ENCODE assay signal across 23 mouse cellular contexts in the genomic region with DNA sequence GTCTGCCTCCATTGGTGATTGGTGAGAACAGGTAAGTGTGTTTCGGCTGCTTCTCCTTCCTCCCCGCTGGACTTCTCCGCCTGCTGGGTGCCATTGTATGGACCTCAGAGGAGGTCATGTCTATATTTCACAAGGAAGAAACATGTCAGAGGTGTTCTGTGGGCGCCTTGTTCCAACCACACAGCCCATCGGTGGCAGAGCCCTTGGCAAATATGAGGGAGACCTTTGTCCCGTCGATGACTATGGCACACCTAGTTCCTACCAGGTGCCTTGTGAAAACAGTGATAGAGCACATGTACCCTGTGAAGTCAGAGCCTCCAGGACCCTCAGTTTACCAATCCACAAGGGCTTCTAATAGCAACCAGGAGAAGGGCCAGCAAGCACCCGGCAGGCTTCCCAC. TPM values are rescaled to one million over a fixed set of nuclear protein-coding genes. Genes with fewer than 3 reads are reported as not detected.
A peak's percentile ranks its signal among the peaks of the same experiment; 100 is the strongest.
DNase-seq lines count a peak whose midpoint lies in the region; ATAC-seq and TF ChIP-seq lines count a peak whose summit lies in the region.
"Had no signal": no experiment of that assay in that cellular context is flagged by ENCODE, and none has a peak within 500 bp of the region (broad histone marks: within the 10 kb centered on the region; RNA-seq: fewer than 3 reads in every experiment).

No protein-coding gene starts in this region.

- TF ChIP-seq CTCF in intestine, postnatal 0 days (IDR thresholded peaks at IDR 0.05; ENCODE audit: low read depth), result no peak

- H3K9me3 ChIP-seq in intestine, postnatal 0 days (ENCODE audit: control insufficient read depth), result no peaks in the 10 kb centered on the region
- H3K9me3 ChIP-seq in intestine, embryonic 15.5 days, result no peaks in the 10 kb centered on the region
- no peaks in the 10 kb centered on the region for H3K9me3 ChIP-seq in liver, embryonic 12.5 days (replicated peaks)
- H3K9me3 ChIP-seq in liver, embryonic 16.5 days (replicated peaks; ENCODE audit: control insufficient read depth, low read length), result no peaks in the 10 kb centered on the region
- no peaks in the 10 kb centered on the region for H3K9me3 ChIP-seq in midbrain, embryonic 10.5 days (replicated peaks)
- H3K9me3 ChIP-seq: embryonic facial prominence, embryonic 15.5 days; forebrain, embryonic 10.5 days; heart, embryonic 13.5 days; hindbrain, embryonic 15.5 days had no signal

- H3K36me3 ChIP-seq in intestine, postnatal 0 days (ENCODE audit: control insufficient read depth, insufficient read depth), result peaks cover 16% of the 10 kb centered on the region
- 0 out of 2 replicates have a peak, but pooled peaks cover 2% of the 10 kb centered on the region for H3K36me3 ChIP-seq in intestine, embryonic 15.5 days
- H3K36me3 ChIP-seq in liver, embryonic 12.5 days, result peaks cover 94% of the 10 kb centered on the region
- H3K36me3 ChIP-seq in liver, embryonic 16.5 days (ENCODE audit: control insufficient read depth, insufficient read depth), result peaks cover 33% of the 10 kb centered on the region
- H3K36me3 ChIP-seq in midbrain, embryonic 10.5 days, result peaks cover 91% of the 10 kb centered on the region

- H3K27me3 ChIP-seq in intestine, postnatal 0 days (replicated peaks; ENCODE audit: control insufficient read depth, insufficient read depth, low read length), result no peaks in the 10 kb centered on the region
- H3K27me3 ChIP-seq in intestine, embryonic 15.5 days (replicated peaks), result no peaks in the 10 kb centered on the region
- no peaks in the 10 kb centered on the region for H3K27me3 ChIP-seq in liver, embryonic 12.5 days (replicated peaks)
- H3K27me3 ChIP-seq in liver, embryonic 16.5 days (ENCODE audit: control insufficient read depth, insufficient read depth, low read depth, low read length), result no peaks in the 10 kb centered on the region
- no peaks in the 10 kb centered on the region for H3K27me3 ChIP-seq in midbrain, embryonic 10.5 days (ENCODE audit: low read depth, poor library complexity, severe bottlenecking)
- H3K27me3 ChIP-seq: embryonic facial prominence, embryonic 15.5 days; heart, embryonic 13.5 days; hindbrain, embryonic 15.5 days; Patski had no signal

- 65% methylated on average over 8 of the region's 8 CpGs for WGBS in intestine, postnatal 0 days
- 88% methylated on average over 8 of the region's 8 CpGs for WGBS in intestine, embryonic 15.5 days
- WGBS in liver, embryonic 12.5 days (ENCODE audit: insufficient replicate concordance), result 91% methylated on average over 8 of the region's 8 CpGs
- 91% methylated on average over 8 of the region's 8 CpGs for WGBS in liver, embryonic 16.5 days (ENCODE audit: insufficient replicate concordance)
- WGBS in midbrain, embryonic 10.5 days, result 93% methylated on average over 8 of the region's 8 CpGs

- no peak overlapping the region for H3K9ac ChIP-seq in intestine, postnatal 0 days (ENCODE audit: low read depth, low read length)
- no peak overlapping the region for H3K9ac ChIP-seq in intestine, embryonic 15.5 days
- H3K9ac ChIP-seq in liver, embryonic 12.5 days, result peak overlapping the region; percentile 74
- peak overlapping the region; percentile 35 for H3K9ac ChIP-seq in liver, embryonic 16.5 days (ENCODE audit: low read depth, low read length)
- H3K9ac ChIP-seq: embryonic facial prominence, embryonic 15.5 days; heart, embryonic 13.5 days; hindbrain, embryonic 15.5 days had no signal

- H3K4me1 ChIP-seq in intestine, postnatal 0 days (replicated peaks; ENCODE audit: control insufficient read depth, insufficient read depth, low read length), result peaks cover 47% of the 10 kb centered on the region
- H3K4me1 ChIP-seq in intestine, embryonic 15.5 days (replicated peaks), result peaks cover 35% of the 10 kb centered on the region
- H3K4me1 ChIP-seq in liver, embryonic 12.5 days, result peaks cover 100% of the 10 kb centered on the region
- peaks cover 91% of the 10 kb centered on the region for H3K4me1 ChIP-seq in liver, embryonic 16.5 days (ENCODE audit: control insufficient read depth, low read depth, low read length)
- peaks cover 26% of the 10 kb centered on the region for H3K4me1 ChIP-seq in midbrain, embryonic 10.5 days

- 0 out of 2 replicates have a peak, but pooled peaks have one; percentile 21 for ATAC-seq in intestine, postnatal 0 days
- no peak for ATAC-seq in intestine, embryonic 15.5 days
- no peak for ATAC-seq in liver, embryonic 12.5 days
- ATAC-seq in liver, embryonic 16.5 days (ENCODE audit: low read depth), result no peak
- ATAC-seq: activated CD4-positive, CD25-positive, alpha-beta regulatory T cell, adult 4 months; forebrain, embryonic 14.5 days; Patski had no signal

- H3K27ac ChIP-seq in intestine, postnatal 0 days (ENCODE audit: low read depth, low read length), result 0 out of 2 replicates have a peak overlapping the region, but pooled peaks have one; percentile 15
- H3K27ac ChIP-seq in intestine, embryonic 15.5 days, result no peak overlapping the region
- H3K27ac ChIP-seq in liver, embryonic 12.5 days, result peak overlapping the region; percentile 99
- H3K27ac ChIP-seq in liver, embryonic 16.5 days (ENCODE audit: low read length), result peak overlapping the region; percentile 99
- no peak overlapping the region for H3K27ac ChIP-seq in midbrain, embryonic 10.5 days (replicated peaks)
- H3K27ac ChIP-seq: embryonic facial prominence, embryonic 15.5 days; forebrain, embryonic 10.5 days; heart, embryonic 13.5 days; hindbrain, embryonic 15.5 days had no signal

- DNase-seq in MN1 (ENCODE audit: low spot score), result no peak
- no peak for DNase-seq in gastrocnemius, adult 18-20 months (ENCODE audit: low spot score)
- DNase-seq in midbrain, embryonic 10.5 days (ENCODE audit: low spot score), result no peak
- DNase-seq: adrenal gland, postnatal 25 days; B cell, adult 2 months; cerebellum, adult 8-10 months; cerebellum, postnatal 14 days; embryo, embryonic 11 days; gastrocnemius, postnatal 36 days; heart, adult 11 months; heart, postnatal 36 days had no signal

- no peak overlapping the region for H3K4me3 ChIP-seq in intestine, postnatal 0 days (ENCODE audit: low read depth, low read length)
- no peak overlapping the region for H3K4me3 ChIP-seq in intestine, embryonic 15.5 days (replicated peaks)
- no peak overlapping the region for H3K4me3 ChIP-seq in liver, embryonic 12.5 days
- H3K4me3 ChIP-seq in liver, embryonic 16.5 days (ENCODE audit: low read depth, low read length), result no peak overlapping the region
- H3K4me3 ChIP-seq in midbrain, embryonic 10.5 days, result no peak overlapping the region
- H3K4me3 ChIP-seq: embryonic facial prominence, embryonic 15.5 days; erythroblast, embryonic 14.5 days; forebrain, embryonic 10.5 days; heart, embryonic 13.5 days; hindbrain, embryonic 15.5 days had no signal

- no peak overlapping the region for H3K4me2 ChIP-seq in intestine, postnatal 0 days (replicated peaks; ENCODE audit: low read depth)
- H3K4me2 ChIP-seq in intestine, embryonic 15.5 days (replicated peaks), result no peak overlapping the region
- H3K4me2 ChIP-seq in liver, embryonic 12.5 days, result no peak overlapping the region
- H3K4me2 ChIP-seq in liver, embryonic 16.5 days (ENCODE audit: low read depth, low read length), result no peak overlapping the region
- H3K4me2 ChIP-seq: embryonic facial prominence, embryonic 15.5 days; heart, embryonic 13.5 days; hindbrain, embryonic 15.5 days had no signal

RNA-seq across cellular contexts. Expression of gene Hs6st1, which starts 25.5 kb away (rescaled TPM):
- polyA plus RNA-seq in intestine, postnatal 0 days (2015; fragmentation: Nextera tagmentation; extraction: Ambion mirVana), result 6.4 and 6.7 TPM in 2 replicates
- 10.6 TPM in 2 replicates for polyA plus RNA-seq in intestine, embryonic 15.5 days (2015; fragmentation: Nextera tagmentation; extraction: Ambion mirVana)
- 21.9 and 23.6 TPM in 2 replicates for polyA plus RNA-seq in liver, embryonic 12.5 days (2016; fragmentation: Nextera tagmentation; extraction: Ambion mirVana)
- 4.7 and 5.2 TPM in 2 replicates for polyA plus RNA-seq in liver, embryonic 16.5 days (2015; fragmentation: Nextera tagmentation; extraction: Ambion mirVana)
- 10 to 100 TPM; 19.7 to 22.0 TPM for total RNA-seq in gastrocnemius, adult 18-20 months (2021)
- 4.9 and 5.4 TPM in 2 replicates for polyA plus RNA-seq in midbrain, embryonic 10.5 days (2016; fragmentation: Nextera tagmentation; extraction: Ambion mirVana)

Comparison
In these comparisons a context has a peak if more than half of its experiments do, and no peak if none do; other contexts are left out.
1. H3K27ac ChIP-seq: peak in intestine, postnatal 0 days (single experiment), liver, embryonic 12.5 days (single experiment) and liver, embryonic 16.5 days (single experiment); none in intestine, embryonic 15.5 days (single experiment) and midbrain, embryonic 10.5 days (single experiment).
2. H3K9ac ChIP-seq: peak in liver, embryonic 12.5 days (single experiment) and liver, embryonic 16.5 days (single experiment); none in intestine, postnatal 0 days (single experiment) and intestine, embryonic 15.5 days (single experiment).